Mouse (Mus musculus): ENCODE results near the gene Imp4. TPM values are rescaled to one million over a fixed set of nuclear protein-coding genes. Genes with fewer than 3 reads are reported as not detected.
"Not testable (repeated sequence)": the region's sequence is repeated elsewhere in the genome, so short reads cannot be mapped to it uniquely, and the experiment has no call there.

Imp4 gene
- polyA plus RNA-seq (2012; ENCODE audit: insufficient read depth, insufficient read length, missing spikeins), result 38.0 and 43.0 TPM in 2 replicates

GRCm38 (mm10) chr1:34439215-34439960 is at the start of gene Imp4, which contains the start of gene Ccdc115:
Imp4 (plus strand) TSS chr1:34439851.
Ccdc115 (minus strand) TSS chr1:34439672.
- Histone ChIP-seq H3K4me3 (ENCODE audit: insufficient read depth, low read depth, low read length) (peak within 1 kb of the TSS; percentile 84), H3K4me1 (ENCODE audit: control insufficient read depth, insufficient read depth, insufficient read length, low read length) (peaks cover 5% of the 10 kb centered on the region), H3K27ac (replicated peaks; ENCODE audit: low read depth, low read length) (peak within 1 kb of the TSS; percentile 94)

GRCm38 (mm10) chr1:34396321-34396720 is 43.3 kb upstream of the Imp4 start:
- Histone ChIP-seq H3K4me3 (ENCODE audit: insufficient read depth, low read depth, low read length) (no peak overlapping the region), H3K4me1 (ENCODE audit: control insufficient read depth, insufficient read depth, insufficient read length, low read length) (no peaks in the 10 kb centered on the region; the same call in 1 of the 2 replicates), H3K27ac (replicated peaks; ENCODE audit: low read depth, low read length) (no peak overlapping the region)

- Histone ChIP-seq H3K4me3 (ENCODE audit: insufficient read depth, low read depth, low read length) (no peak overlapping the region), H3K4me1 (ENCODE audit: control insufficient read depth, insufficient read depth, insufficient read length, low read length) (no peaks in the 10 kb centered on the region), H3K27ac (replicated peaks; ENCODE audit: low read depth, low read length) (no peak overlapping the region)
Observed at GRCm38 (mm10) chr1:34399182-34399953, 40.3 kb upstream of the Imp4 start.

- H3K4me1 ChIP-seq (ENCODE audit: control insufficient read depth, insufficient read depth, insufficient read length, low read length), result no peaks in the 10 kb centered on the region
- H3K4me3 ChIP-seq (ENCODE audit: insufficient read depth, low read depth, low read length), result no peak overlapping the region
- no peak overlapping the region for H3K27ac ChIP-seq (replicated peaks; ENCODE audit: low read depth, low read length)
Observed at GRCm38 (mm10) chr1:34428466-34428865, 11.2 kb upstream of the Imp4 start.

GRCm38 (mm10) chr1:34429281-34429680 is 10.4 kb upstream of the Imp4 start:
- peaks cover 4% of the 10 kb centered on the region; the same call in 1 of the 2 replicates for H3K4me1 ChIP-seq (ENCODE audit: control insufficient read depth, insufficient read depth, insufficient read length, low read length)
- H3K27ac ChIP-seq (replicated peaks; ENCODE audit: low read depth, low read length), result no peak overlapping the region

GRCm38 (mm10) chr1:34430981-34431380 is 8.7 kb upstream of the Imp4 start:
- no peak overlapping the region for H3K27ac ChIP-seq (replicated peaks; ENCODE audit: low read depth, low read length)
- H3K4me3 ChIP-seq (ENCODE audit: insufficient read depth, low read depth, low read length), result no peak overlapping the region
- H3K4me1 ChIP-seq (ENCODE audit: control insufficient read depth, insufficient read depth, insufficient read length, low read length), result peaks cover 4% of the 10 kb centered on the region; the same call in 1 of the 2 replicates

More at GRCm38 (mm10) chr1:34429281-34429680, 10.4 kb upstream of the Imp4 start:
- no peak overlapping the region for H3K4me3 ChIP-seq (ENCODE audit: insufficient read depth, low read depth, low read length)

- Histone ChIP-seq H3K27ac (replicated peaks; ENCODE audit: low read depth, low read length) (no peak overlapping the region), H3K4me3 (ENCODE audit: insufficient read depth, low read depth, low read length) (no peak overlapping the region), H3K4me1 (ENCODE audit: control insufficient read depth, insufficient read depth, insufficient read length, low read length) (peaks cover 4% of the 10 kb centered on the region; the same call in 1 of the 2 replicates)
Observed at GRCm38 (mm10) chr1:34431431-34431830, 8.2 kb upstream of the Imp4 start.

- Histone ChIP-seq H3K27ac (replicated peaks; ENCODE audit: low read depth, low read length) (no peak overlapping the region), H3K4me3 (ENCODE audit: insufficient read depth, low read depth, low read length) (peak overlapping the region; percentile 63), H3K4me1 (ENCODE audit: control insufficient read depth, insufficient read depth, insufficient read length, low read length) (peaks cover 4% of the 10 kb centered on the region; the same call in 1 of the 2 replicates)
Observed at GRCm38 (mm10) chr1:34432411-34432775, 7.3 kb upstream of the Imp4 start.

- peak overlapping the region; percentile 52 for H3K27ac ChIP-seq (replicated peaks; ENCODE audit: low read depth, low read length)
- H3K4me3 ChIP-seq (ENCODE audit: insufficient read depth, low read depth, low read length), result peak overlapping the region; percentile 63
- H3K4me1 ChIP-seq (ENCODE audit: control insufficient read depth, insufficient read depth, insufficient read length, low read length), result peaks cover 4% of the 10 kb centered on the region; the same call in 1 of the 2 replicates
Observed at GRCm38 (mm10) chr1:34432776-34433481, 6.7 kb upstream of the Imp4 start.

GRCm38 (mm10) chr1:34433891-34434521 is 5.6 kb upstream of the Imp4 start:
- peaks cover 6% of the 10 kb centered on the region for H3K4me1 ChIP-seq (ENCODE audit: control insufficient read depth, insufficient read depth, insufficient read length, low read length)
- H3K27ac ChIP-seq (replicated peaks; ENCODE audit: low read depth, low read length), result peak overlapping the region; percentile 72; the same call in 1 of the 2 replicates
- peak overlapping the region; percentile 61 for H3K4me3 ChIP-seq (ENCODE audit: insufficient read depth, low read depth, low read length)

- Histone ChIP-seq H3K27ac (replicated peaks; ENCODE audit: low read depth, low read length) (peak overlapping the region; percentile 71), H3K4me1 (ENCODE audit: control insufficient read depth, insufficient read depth, insufficient read length, low read length) (peaks cover 6% of the 10 kb centered on the region), H3K4me3 (ENCODE audit: insufficient read depth, low read depth, low read length) (peak overlapping the region; percentile 60)
Observed at GRCm38 (mm10) chr1:34434660-34435160, 4.9 kb upstream of the Imp4 start.

- peak overlapping the region; percentile 60 for H3K4me3 ChIP-seq (ENCODE audit: insufficient read depth, low read depth, low read length)
- peak overlapping the region; percentile 71 for H3K27ac ChIP-seq (replicated peaks; ENCODE audit: low read depth, low read length)
- peaks cover 9% of the 10 kb centered on the region for H3K4me1 ChIP-seq (ENCODE audit: control insufficient read depth, insufficient read depth, insufficient read length, low read length)
Observed at GRCm38 (mm10) chr1:34435371-34436120, 4.1 kb upstream of the Imp4 start.

- H3K27ac ChIP-seq (replicated peaks; ENCODE audit: low read depth, low read length), result no peak overlapping the region
- peaks cover 9% of the 10 kb centered on the region for H3K4me1 ChIP-seq (ENCODE audit: control insufficient read depth, insufficient read depth, insufficient read length, low read length)
- H3K4me3 ChIP-seq (ENCODE audit: insufficient read depth, low read depth, low read length), result no peak overlapping the region
Observed at GRCm38 (mm10) chr1:34436374-34436773, 3.3 kb upstream of the Imp4 start.

- not testable (repeated sequence) for H3K27ac ChIP-seq (replicated peaks; ENCODE audit: low read depth, low read length); H3K4me1 ChIP-seq (ENCODE audit: control insufficient read depth, insufficient read depth, insufficient read length, low read length); H3K4me3 ChIP-seq (ENCODE audit: insufficient read depth, low read depth, low read length)
Observed at GRCm38 (mm10) chr1:34437366-34437765, 2.3 kb upstream of the Imp4 start.

All from brown adipose tissue, adult 24 weeks (tissue).